Mouse (Mus musculus) liver, adult 2 months (tissue): Measurements from ENCODE around the gene Rasip1. TPM values are rescaled to one million over a fixed set of nuclear protein-coding genes. Genes with fewer than 3 reads are reported as not detected.

ENCODE experiments used
- DNase-seq: peaks from one replicate; pipeline ENCODE4 v3.0.0-alpha.2; 2011; ENCODE audit warnings: low read depth, low spot score; ENCODE audit errors: extremely low read depth
- H3K27ac ChIP-seq: fragments of 200-500 bp; replicated peaks from 2 replicates; pipeline ENCODE4 v1.5.1; 2012; ENCODE audit warnings: low read depth, mild to moderate bottlenecking, control low read depth, inconsistent platforms, low read length; ENCODE audit not compliant: insufficient read depth
- H3K27me3 ChIP-seq: fragments of 200-500 bp; 2 replicates; pipeline ENCODE4 v1.6.1; 2012; ENCODE audit warnings: mild to moderate bottlenecking, moderate library complexity, low read length, inconsistent platforms; ENCODE audit not compliant: control insufficient read depth, insufficient read depth
- H3K36me3 ChIP-seq: fragments of 200-500 bp; 2 replicates; pipeline ENCODE4 v1.6.1; 2012; ENCODE audit warnings: low read length, inconsistent platforms; ENCODE audit not compliant: control insufficient read depth, insufficient read depth
- H3K4me1 ChIP-seq: fragments of 200-500 bp; 2 replicates; pipeline ENCODE4 v1.6.1; 2011; ENCODE audit warnings: low read length; ENCODE audit not compliant: control insufficient read depth, insufficient read depth
- H3K4me3 ChIP-seq: fragments of 200-500 bp; 2 replicates; pipeline ENCODE4 v1.5.1; 2011; ENCODE audit warnings: low read depth, mild to moderate bottlenecking, control low read depth, low read length, moderate library complexity; ENCODE audit not compliant: insufficient read depth
- H3K79me2 ChIP-seq: fragments of 200-500 bp; 2 replicates; pipeline ENCODE4 v1.6.1; 2012; ENCODE audit warnings: inconsistent platforms, mild to moderate bottlenecking, low read length, moderate library complexity; ENCODE audit not compliant: control insufficient read depth, insufficient read depth
- H3K9ac ChIP-seq: fragments of 200-500 bp; 2 replicates; pipeline ENCODE4 v1.6.1; 2012; ENCODE audit warnings: low read depth, mild to moderate bottlenecking, control low read depth, inconsistent platforms, low read length
- CTCF ChIP-seq: fragments of 200-500 bp; IDR thresholded peaks from 2 replicates; pipeline ENCODE4 v1.5.1; 2011; ENCODE audit warnings: low read depth, low read length, control low read depth
- POLR2A ChIP-seq: fragments of 200-500 bp; IDR thresholded peaks from 2 replicates; pipeline ENCODE4 v1.6.1; 2011; ENCODE audit warnings: low read length, control low read depth; ENCODE audit not compliant: insufficient read depth; ENCODE audit errors: extremely low read depth
- WGBS: fragments of 180-500 bp; shearing (Covaris S2); methylation state at CpG from one replicate; pipeline ENCODE4 v1.1.7; 2018; 5-methylcytosine and 5-hydroxymethylcytosine counted together
- polyA plus RNA-seq: library from polyadenylated mRNA; depleted of rRNA; stranded (reverse); fragments of >200 nt; gene quantifications from 2 replicates; pipeline ENCODE4 v1.2.3, GENCODE M21; 2012
- total RNA-seq: library from RNA; depleted of rRNA; stranded (reverse); fragments of >200 nt; gene quantifications from 2 replicates; pipeline ENCODE4 v1.2.3, GENCODE M21; 2014

The Rasip1 gene
- total and polyA plus RNA-seq, 2 experiments: 2.3 to 5.1 TPM

GRCm38 (mm10) chr7:45598960-45599879 lies 28.1 kb upstream of the Rasip1 start:
- Histone ChIP-seq H3K27me3 (no peaks in the 10 kb centered on the region), H3K9ac (no peak overlapping the region), H3K27ac (no peak overlapping the region), H3K4me3 (no peak overlapping the region), H3K79me2 (no peaks in the 10 kb centered on the region), H3K4me1 (peaks cover 11% of the 10 kb centered on the region), H3K36me3 (no peaks in the 10 kb centered on the region)
- TF ChIP-seq POLR2A (no peak), CTCF (no peak)
- DNase-seq: no peak
- WGBS: 58% methylated on average over 18 of the region's 18 CpGs

- Histone ChIP-seq H3K79me2 (no peaks in the 10 kb centered on the region), H3K27me3 (no peaks in the 10 kb centered on the region), H3K36me3 (no peaks in the 10 kb centered on the region), H3K9ac (no peak overlapping the region), H3K27ac (no peak overlapping the region), H3K4me3 (no peak overlapping the region), H3K4me1 (peaks cover 12% of the 10 kb centered on the region)
- 80% methylated on average over 9 of the region's 9 CpGs for WGBS
- no peak for DNase-seq
- TF ChIP-seq POLR2A: no peak
- TF ChIP-seq CTCF: no peak
These were observed 21.5 kb upstream of the Rasip1 start for GRCm38 (mm10) chr7:45605704-45606289.

GRCm38 (mm10) chr7:45609511-45609910 lies 17.8 kb upstream of the Rasip1 start:
- no peaks in the 10 kb centered on the region for H3K27me3 ChIP-seq
- H3K27ac ChIP-seq: peak overlapping the region; percentile 31; the same call in 1 of the 2 replicates
- H3K9ac ChIP-seq: no peak overlapping the region
- TF ChIP-seq POLR2A (no peak), CTCF (no peak)
- no peak overlapping the region for H3K4me3 ChIP-seq
- H3K4me1 ChIP-seq: peaks cover 17% of the 10 kb centered on the region
- peak; percentile 96 for DNase-seq
- 11% methylated on average over 1 of the region's 1 CpGs for WGBS
- no peaks in the 10 kb centered on the region for H3K36me3 ChIP-seq
- H3K79me2 ChIP-seq: no peaks in the 10 kb centered on the region

- H3K27me3 ChIP-seq: no peaks in the 10 kb centered on the region
- H3K79me2 ChIP-seq: no peaks in the 10 kb centered on the region
- H3K36me3 ChIP-seq: no peaks in the 10 kb centered on the region
- no peak overlapping the region; the same call in 1 of the 2 replicates for H3K27ac ChIP-seq
- WGBS: 34% methylated on average over 6 of the region's 6 CpGs
- peaks cover 10% of the 10 kb centered on the region for H3K4me1 ChIP-seq
- peak; percentile 84 for DNase-seq
- no peak overlapping the region for H3K9ac ChIP-seq
- H3K4me3 ChIP-seq: no peak overlapping the region
- TF ChIP-seq CTCF (no peak), POLR2A (no peak)
These were observed 11.0 kb upstream of the Rasip1 start for GRCm38 (mm10) chr7:45616277-45616676.

DNA sequence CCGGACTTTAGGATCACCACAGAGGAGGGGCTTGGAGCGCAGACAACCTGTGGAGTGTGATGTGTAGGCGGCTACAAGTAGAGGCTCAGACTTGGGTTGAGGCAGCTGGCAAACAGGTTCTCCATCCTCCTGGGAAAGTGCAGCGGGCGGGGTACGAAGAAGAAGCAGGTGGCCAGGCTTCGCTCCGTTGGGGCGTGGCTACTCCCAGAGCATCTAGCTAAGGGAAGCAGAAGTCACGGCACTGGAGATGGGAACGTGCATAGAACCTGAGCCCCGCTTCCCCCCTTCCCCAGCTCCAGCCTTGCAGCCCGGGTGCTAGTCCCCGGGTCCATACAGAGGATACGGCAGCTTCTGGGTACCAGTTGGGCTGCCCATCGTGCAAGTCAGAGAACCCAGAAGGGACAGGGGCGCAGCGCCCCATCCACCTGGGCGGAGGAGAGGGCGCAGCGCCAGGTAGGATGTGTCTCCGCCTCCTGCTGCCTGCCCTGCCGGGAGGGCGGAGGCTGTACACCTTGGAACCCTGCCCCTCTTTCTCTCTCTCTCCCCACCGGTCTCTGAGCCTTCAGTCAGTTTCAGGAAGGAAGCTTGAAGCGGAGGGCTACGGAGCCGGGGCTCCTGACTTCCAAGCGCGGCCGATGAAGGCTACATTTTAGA lies 10.1 kb upstream of the Rasip1 start, which contains the start of gene Fut1:
Gene Fut1 (plus strand): TSS at position 248 of the 654 bp plus-strand sequence.
- Histone ChIP-seq H3K27me3 (no peaks in the 10 kb centered on the region), H3K4me3 (no peak within 1 kb of the TSS), H3K27ac (no peak within 1 kb of the TSS; the same call in 1 of the 2 replicates), H3K79me2 (no peaks in the 10 kb centered on the region), H3K36me3 (no peaks in the 10 kb centered on the region), H3K4me1 (peaks cover 10% of the 10 kb centered on the region), H3K9ac (no peak within 1 kb of the TSS)
- WGBS: 43% methylated on average over 31 of the region's 31 CpGs
- no peak for DNase-seq
- TF ChIP-seq CTCF: no peak
